Mouse (Mus musculus): ENCODE results near the gene Rap2c.

Gene Rap2c

GRCm38 (mm10) chrX:51017851-51018785, at the start of gene Rap2c:
Gene Rap2c, minus strand, starts transcription at chrX:51018018.
- DNase-seq: peak; percentile 22

DNA sequence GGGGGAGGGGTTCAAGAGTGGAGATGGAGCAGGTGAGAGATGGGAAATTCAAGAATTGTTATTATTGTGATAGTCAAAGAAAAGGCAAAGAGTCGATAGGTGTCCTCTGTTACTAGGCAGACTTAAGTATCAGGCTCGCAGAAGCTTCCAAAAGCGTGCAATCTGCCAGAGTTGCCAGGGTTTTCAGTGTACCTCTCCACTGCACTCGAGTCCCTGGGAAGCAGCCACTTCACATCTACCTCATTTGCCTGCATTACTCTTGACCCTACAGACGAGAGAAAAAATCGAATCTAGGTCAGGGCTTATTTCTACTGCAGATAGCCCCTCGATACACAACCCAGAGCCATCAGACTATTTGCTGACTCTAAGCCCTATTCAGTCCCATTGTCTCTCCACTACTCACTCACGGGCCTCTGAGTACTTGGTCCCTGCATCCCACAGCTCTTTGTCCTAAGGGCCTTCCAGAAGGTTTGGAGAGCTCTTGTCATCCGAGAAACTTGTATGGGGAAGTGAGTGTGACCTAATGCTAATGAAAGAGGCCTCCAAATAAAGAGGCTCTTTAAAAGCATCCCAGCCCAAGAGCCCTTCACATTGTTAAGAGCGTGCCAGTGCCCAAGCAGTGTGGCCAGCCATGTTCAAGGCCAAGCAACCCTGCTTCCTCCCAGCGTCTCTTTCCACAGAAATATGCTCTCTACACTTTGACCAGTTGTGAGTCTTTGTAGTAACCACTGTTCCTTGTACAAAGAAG, 48.9 kb upstream of the Rap2c start:
- no peak for DNase-seq

DNA sequence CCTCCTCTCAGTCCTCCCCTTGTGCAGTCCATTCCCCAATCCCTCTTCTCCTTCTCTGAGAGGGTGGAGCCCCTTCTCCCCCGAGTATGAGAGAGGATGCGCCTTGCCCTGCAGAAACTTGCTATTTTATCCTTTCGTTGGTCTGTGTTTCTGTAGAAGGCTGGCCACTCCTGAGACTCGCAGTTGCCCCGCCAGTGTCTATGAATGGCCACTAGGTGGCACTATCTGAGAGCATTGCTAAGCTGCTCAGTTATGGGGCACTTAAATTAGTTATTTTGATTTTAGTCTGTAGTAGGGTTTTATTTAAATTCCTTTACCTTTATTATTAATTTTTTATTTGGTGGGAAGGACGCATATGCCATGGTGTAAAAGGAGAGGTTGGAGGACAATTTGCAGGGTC, 48.0 kb upstream of the Rap2c start:
- DNase-seq: peak; percentile 14

- no peak for DNase-seq
Measured at GRCm38 (mm10) chrX:51065158-51065664, 47.4 kb upstream of the Rap2c start.

GRCm38 (mm10) chrX:51060220-51060619, 42.4 kb upstream of the Rap2c start:
- DNase-seq: no peak

DNA sequence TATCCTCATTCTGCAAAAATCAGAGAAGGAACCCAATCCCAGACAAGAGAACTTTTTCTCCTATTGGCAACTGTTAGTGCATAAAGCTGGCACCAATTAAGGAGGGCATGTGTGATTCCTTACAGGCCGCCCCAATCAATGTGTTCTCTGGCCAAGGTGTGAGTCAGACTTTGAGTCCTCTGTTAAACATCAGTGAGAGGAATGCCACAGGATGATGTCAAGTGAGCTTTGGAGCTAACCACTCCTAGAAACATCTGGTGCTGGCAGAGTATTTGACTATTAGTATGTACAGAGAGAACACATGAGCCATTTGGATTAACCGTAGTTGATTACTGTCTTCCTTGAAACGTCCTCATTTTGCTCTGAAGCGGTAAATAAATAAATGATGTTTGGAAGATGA, 40.9 kb upstream of the Rap2c start:
- no peak for DNase-seq

GRCm38 (mm10) chrX:51058317-51058716, 40.5 kb upstream of the Rap2c start:
- DNase-seq: no peak

- DNase-seq: no peak
Measured at GRCm38 (mm10) chrX:51051680-51052461, 34.1 kb upstream of the Rap2c start.

- DNase-seq: no peak
Measured at GRCm38 (mm10) chrX:51035678-51036209, 17.9 kb upstream of the Rap2c start.

DNA sequence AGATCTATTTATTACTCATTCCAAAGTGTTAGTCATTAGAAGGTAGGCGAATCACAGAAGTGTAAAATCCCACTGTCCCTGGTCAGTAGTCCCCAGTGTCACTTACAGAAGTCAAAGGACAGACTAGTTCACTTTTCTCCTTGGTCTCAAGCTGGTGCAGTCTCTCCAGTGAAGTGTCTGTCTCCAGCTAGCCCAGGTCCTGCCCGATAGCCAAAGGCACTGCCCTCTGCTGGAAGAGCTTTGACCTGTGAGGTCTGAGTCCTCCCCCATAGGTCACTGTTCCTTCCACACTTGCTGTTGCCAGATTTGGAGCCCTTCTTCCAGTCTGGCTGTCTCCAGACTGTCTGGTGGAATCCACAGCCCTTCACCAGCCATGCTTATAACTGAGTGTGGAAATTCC, 2.1 kb upstream of the Rap2c start:
- peak; percentile 40 for DNase-seq

DNA sequence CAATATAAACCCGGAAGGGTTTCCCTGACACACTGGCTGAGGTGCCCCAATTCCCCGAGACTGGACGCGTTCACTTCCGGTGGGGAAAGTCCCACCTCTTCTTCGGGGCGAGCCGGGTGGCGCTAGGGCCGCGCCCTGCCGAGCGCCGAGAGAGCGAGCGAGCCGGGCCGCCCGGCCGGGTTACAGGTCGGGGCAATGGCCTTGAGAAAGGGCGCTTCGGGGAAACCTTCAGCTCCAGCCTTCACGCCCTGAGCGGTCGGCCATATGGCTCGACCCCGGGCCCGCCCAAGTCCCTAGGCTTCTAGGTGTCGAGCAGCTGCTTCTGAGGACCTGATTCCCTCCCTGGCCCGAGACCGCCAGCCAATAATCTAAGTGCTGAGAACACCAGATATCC, 965 bp upstream of the Rap2c start:
- peak; percentile 73 for DNase-seq

GRCm38 (mm10) chrX:51016926-51017325, 892 bp downstream of the Rap2c start:
- DNase-seq: no peak

GRCm38 (mm10) chrX:51012280-51012679, 5.5 kb downstream of the Rap2c start:
- no peak for DNase-seq

GRCm38 (mm10) chrX:51010323-51010722, 7.5 kb downstream of the Rap2c start:
- no peak for DNase-seq

- DNase-seq: no peak
Measured at GRCm38 (mm10) chrX:51000791-51001190, 17.0 kb downstream of the Rap2c start.

- DNase-seq: no peak
Measured at GRCm38 (mm10) chrX:50995310-50995709, 22.5 kb downstream of the Rap2c start.

GRCm38 (mm10) chrX:50991324-50991723, 26.5 kb downstream of the Rap2c start:
- no peak for DNase-seq

GRCm38 (mm10) chrX:50989940-50990339, 27.9 kb downstream of the Rap2c start:
- no peak for DNase-seq

DNA sequence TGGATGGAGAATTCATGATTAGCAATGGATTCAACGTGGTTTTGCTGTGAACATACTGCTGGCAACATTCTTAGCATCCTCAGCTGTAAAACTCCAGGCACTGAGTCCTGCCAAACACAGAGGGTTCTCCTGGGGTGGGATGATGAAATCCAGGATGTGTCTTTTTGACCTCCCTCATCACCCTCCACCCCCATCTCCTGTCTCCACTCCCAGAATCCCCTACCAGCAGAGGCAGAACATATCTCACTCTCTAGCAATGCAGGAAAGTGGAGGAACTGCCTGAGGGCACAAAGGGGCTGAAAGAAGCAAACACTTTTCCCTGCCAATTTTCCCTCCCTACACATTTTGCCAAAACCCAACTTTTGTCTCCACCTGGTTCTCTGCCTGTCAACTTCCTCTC, 29.2 kb downstream of the Rap2c start:
- no peak for DNase-seq

- DNase-seq: no peak
Measured at GRCm38 (mm10) chrX:50978428-50978827, 39.4 kb downstream of the Rap2c start.

GRCm38 (mm10) chrX:50972145-50972544, 45.7 kb downstream of the Rap2c start:
- DNase-seq: no peak

DNA sequence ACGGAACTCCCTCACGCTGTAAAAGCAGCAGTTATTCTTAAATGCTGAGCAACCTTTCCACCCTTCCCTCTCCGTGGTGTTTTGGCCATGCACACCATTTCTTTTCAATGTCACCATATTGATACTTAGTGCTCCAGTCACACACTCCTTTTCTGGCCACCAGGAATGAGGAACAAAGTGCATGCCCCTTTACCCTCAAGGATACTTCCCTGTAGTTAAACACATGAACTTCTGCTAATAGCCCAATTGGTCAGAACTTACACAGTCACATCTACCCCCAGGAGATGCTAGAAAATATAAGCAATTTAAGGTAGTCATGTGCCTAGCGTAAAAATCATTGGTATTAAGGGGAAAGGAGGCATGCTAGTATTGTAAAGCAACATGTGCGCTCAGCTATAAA, 47.9 kb downstream of the Rap2c start:
- DNase-seq: no peak
